Mouse (Mus musculus) yolk sac, embryonic 10.5 days (tissue): Measurements from ENCODE around the gene Mospd3.
A peak's percentile ranks its signal among the peaks of the same experiment; 100 is the strongest.

Source experiments
- DNase-seq: peaks from one replicate; pipeline ENCODE4 v3.0.0-alpha.2; 2017; ENCODE audit warnings: low spot score

The Mospd3 gene

GRCm38 (mm10) chr5:137574470-137574901 lies 26.4 kb downstream of the Mospd3 start:
- DNase-seq: peak; percentile 9

GRCm38 (mm10) chr5:137570691-137571586 lies 29.9 kb downstream of the Mospd3 start:
- peak; percentile 36 for DNase-seq

GRCm38 (mm10) chr5:137570181-137570580 lies 30.7 kb downstream of the Mospd3 start:
- no peak for DNase-seq

GRCm38 (mm10) chr5:137569665-137570064 lies 31.2 kb downstream of the Mospd3 start, which contains the start of gene Tfr2:
Gene Tfr2 (plus strand): TSS chr5:137569840.
- DNase-seq: peak; percentile 50

GRCm38 (mm10) chr5:137569031-137569430 lies 31.8 kb downstream of the Mospd3 start:
- DNase-seq: no peak

GRCm38 (mm10) chr5:137568223-137568798 lies 32.5 kb downstream of the Mospd3 start:
- no peak for DNase-seq

GRCm38 (mm10) chr5:137566416-137566815 lies 34.4 kb downstream of the Mospd3 start:
- no peak for DNase-seq

- no peak for DNase-seq
Measured at GRCm38 (mm10) chr5:137565744-137566143, 35.1 kb downstream of the Mospd3 start.

GRCm38 (mm10) chr5:137562965-137563364 lies 37.9 kb downstream of the Mospd3 start:
- no peak for DNase-seq

GRCm38 (mm10) chr5:137561556-137561955 lies 39.3 kb downstream of the Mospd3 start:
- DNase-seq: no peak

GRCm38 (mm10) chr5:137553898-137554297 lies 47.0 kb downstream of the Mospd3 start:
- DNase-seq: no peak

- peak; percentile 66 for DNase-seq
Measured at GRCm38 (mm10) chr5:137553411-137553837, 47.4 kb downstream of the Mospd3 start, which contains the start of gene Actl6b. Gene Actl6b (plus strand): TSS chr5:137553517.

GRCm38 (mm10) chr5:137553000-137553399 lies 47.9 kb downstream of the Mospd3 start:
- no peak for DNase-seq

GRCm38 (mm10) chr5:137551119-137551518 lies 49.7 kb downstream of the Mospd3 start:
- DNase-seq: no peak

GRCm38 (mm10) chr5:137549840-137550239 lies 51.0 kb downstream of the Mospd3 start:
- no peak for DNase-seq
